Mouse (Mus musculus): ENCODE results near the gene Dnajb1. TPM values are rescaled to one million over a fixed set of nuclear protein-coding genes. Genes with fewer than 3 reads are reported as not detected.

Gene Dnajb1
- polyA plus RNA-seq, 1 experiment from 2014 or later: 58.1 TPM

DNA sequence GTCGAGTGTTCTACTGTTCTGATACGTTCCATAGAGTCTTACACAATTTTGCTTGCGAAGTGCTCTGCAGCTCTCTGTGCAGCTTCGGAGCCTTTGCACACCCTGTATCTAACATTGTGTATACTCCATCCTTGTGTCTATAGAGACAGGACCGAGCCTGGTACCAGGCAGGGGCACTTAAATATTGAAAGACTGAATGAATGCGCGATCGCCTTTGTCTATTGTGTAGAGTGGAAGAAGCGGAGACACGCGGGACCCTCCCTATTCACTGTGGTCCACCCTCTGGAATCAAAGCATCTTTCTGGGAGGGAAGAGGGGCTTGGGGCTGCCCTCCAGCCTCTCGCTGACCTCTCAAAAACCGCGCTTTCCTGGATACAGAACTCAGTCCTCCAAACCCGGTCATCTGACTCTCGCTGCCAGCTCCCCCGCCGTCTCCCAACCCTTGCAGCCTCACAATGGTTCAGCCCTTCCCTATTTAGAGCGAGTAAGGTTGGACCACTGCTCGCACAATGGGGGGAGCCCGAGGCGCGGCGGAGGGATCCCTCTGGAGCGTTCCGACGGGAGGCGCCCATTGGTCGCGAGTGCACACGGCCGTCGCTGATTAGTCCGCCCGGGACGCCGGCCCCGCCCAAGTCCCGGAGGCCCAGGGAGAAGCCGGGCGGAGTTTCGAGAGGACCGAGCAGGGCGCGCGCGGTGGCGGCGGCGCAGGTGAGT, 44.2 kb downstream of the Dnajb1 start, which contains the start of gene Gipc1:
TSS of gene Gipc1 (plus strand) at position 648 of the 714 bp plus-strand sequence.
- H3K27me3 ChIP-seq: no peaks in the 10 kb centered on the region
- no peaks in the 10 kb centered on the region for H3K36me3 ChIP-seq
- WGBS: 4% methylated on average over 46 of the region's 50 CpGs
- no peaks in the 10 kb centered on the region for H3K9me3 ChIP-seq
- H3K9ac ChIP-seq: peak within 1 kb of the TSS; percentile 85
- H3K4me3 ChIP-seq: peak within 1 kb of the TSS; percentile 93
- peaks cover 20% of the 10 kb centered on the region for H3K4me1 ChIP-seq (replicated peaks)
- H3K27ac ChIP-seq (replicated peaks): peak within 1 kb of the TSS; percentile 89
- ATAC-seq (ENCODE audit: low FRiP score, low read depth): peak; percentile 95
- peak within 1 kb of the TSS; percentile 92 for H3K4me2 ChIP-seq

DNA sequence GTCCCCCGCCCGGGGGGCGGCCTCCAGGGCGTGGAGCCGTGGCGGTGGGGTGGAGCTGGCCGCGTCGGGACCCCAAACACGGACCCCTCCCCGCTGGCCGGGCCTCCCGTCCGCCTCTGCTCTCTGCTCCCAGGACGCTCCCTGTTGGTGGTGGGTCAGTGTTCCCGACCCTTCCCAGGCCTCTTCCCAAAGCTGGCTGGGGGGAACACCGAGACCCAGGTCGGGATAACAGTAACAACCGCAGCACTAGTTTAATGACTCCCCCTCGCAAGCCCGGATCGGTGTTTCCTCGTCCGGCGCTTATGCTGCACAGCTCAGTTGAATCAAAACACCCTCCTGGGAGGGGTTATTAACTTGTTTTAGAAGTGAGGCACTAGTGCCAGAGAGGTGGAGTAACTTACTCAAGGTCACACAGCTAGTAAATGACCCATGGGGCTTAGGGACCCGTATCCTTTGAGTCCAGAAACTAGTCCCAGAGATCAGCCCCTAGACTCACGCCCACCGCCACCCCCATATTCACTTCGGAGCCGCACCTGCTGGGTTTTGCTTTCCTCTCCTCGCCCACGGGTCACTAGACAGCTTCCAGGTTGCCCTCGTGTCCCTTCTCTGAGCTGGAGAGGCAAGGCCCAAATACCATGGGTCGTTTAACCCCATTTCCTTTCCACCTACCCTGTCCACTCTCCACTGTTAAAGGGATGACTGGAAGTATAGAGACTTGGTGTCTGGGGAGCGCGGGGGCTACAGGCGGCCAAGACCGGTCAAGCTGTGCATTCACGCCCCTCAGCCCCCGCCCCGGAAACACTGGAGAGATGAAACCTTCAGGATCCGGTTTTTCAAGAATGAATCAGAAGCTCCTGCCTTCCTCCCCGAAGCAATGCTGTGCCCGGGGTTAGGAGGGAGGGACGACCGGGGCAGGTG, 45.0 kb downstream of the Dnajb1 start:
- Histone ChIP-seq H3K27ac (replicated peaks) (peak overlapping the region; percentile 89), H3K4me1 (replicated peaks) (peaks cover 20% of the 10 kb centered on the region), H3K9me3 (no peaks in the 10 kb centered on the region), H3K27me3 (no peaks in the 10 kb centered on the region), H3K9ac (peak overlapping the region; percentile 85), H3K4me2 (peak overlapping the region; percentile 92), H3K36me3 (no peaks in the 10 kb centered on the region), H3K4me3 (peak overlapping the region; percentile 93)
- WGBS: 3% methylated on average over 45 of the region's 46 CpGs
- peak; percentile 52; the same call in 1 of the 2 replicates for ATAC-seq (ENCODE audit: low FRiP score, low read depth)

DNA sequence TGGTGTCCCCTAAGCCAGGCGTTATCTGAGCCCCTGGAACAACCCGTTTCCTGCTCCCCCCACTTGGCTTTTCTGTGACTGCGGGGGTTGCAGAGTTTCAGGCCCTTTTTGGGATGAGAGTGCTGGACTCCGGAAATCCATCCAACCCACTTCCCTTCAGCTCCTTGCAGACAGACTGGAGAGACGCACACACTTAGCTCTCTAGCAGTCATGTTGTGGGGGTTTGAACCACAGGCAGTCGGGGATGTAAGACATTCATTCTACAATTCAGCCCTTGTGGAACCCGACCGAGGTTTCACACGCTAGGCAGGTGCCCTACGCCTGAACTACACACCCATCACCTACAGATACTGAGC, 45.6 kb downstream of the Dnajb1 start:
- H3K4me3 ChIP-seq: peak overlapping the region; percentile 93
- H3K9me3 ChIP-seq: no peaks in the 10 kb centered on the region
- no peak for ATAC-seq (ENCODE audit: low FRiP score, low read depth)
- peak overlapping the region; percentile 92 for H3K4me2 ChIP-seq
- peaks cover 20% of the 10 kb centered on the region for H3K4me1 ChIP-seq (replicated peaks)
- peak overlapping the region; percentile 85 for H3K9ac ChIP-seq
- no peaks in the 10 kb centered on the region for H3K36me3 ChIP-seq
- no peaks in the 10 kb centered on the region for H3K27me3 ChIP-seq
- WGBS: 53% methylated on average over 10 of the region's 10 CpGs
- H3K27ac ChIP-seq (replicated peaks): peak overlapping the region; percentile 89; the same call in 1 of the 2 replicates

DNA sequence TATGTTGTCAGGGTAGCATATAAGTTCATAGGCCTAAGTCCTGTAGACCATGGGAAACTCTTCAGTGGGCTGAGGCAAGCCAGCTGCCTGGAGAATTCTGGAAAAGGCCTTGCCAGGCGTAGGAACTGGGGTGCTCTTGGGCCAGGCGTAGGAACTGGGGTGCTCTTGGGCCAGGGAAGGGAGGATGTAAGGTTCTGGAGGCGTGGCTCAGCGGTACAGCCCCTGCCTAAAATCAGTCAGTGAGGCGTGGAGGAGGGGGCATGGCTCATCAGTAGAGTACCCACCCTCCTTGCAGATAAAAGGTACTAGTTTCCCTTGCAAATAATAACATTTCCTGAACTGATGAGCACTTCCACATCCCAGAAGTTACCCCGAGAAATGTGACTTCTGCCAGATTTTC, 46.7 kb downstream of the Dnajb1 start:
- Histone ChIP-seq H3K4me1 (replicated peaks) (peaks cover 20% of the 10 kb centered on the region), H3K9ac (no peak overlapping the region), H3K4me2 (no peak overlapping the region), H3K27me3 (no peaks in the 10 kb centered on the region), H3K9me3 (no peaks in the 10 kb centered on the region), H3K36me3 (no peaks in the 10 kb centered on the region), H3K27ac (replicated peaks) (no peak overlapping the region), H3K4me3 (no peak overlapping the region)
- ATAC-seq (ENCODE audit: low FRiP score, low read depth): no peak
- 94% methylated on average over 6 of the region's 6 CpGs for WGBS

DNA sequence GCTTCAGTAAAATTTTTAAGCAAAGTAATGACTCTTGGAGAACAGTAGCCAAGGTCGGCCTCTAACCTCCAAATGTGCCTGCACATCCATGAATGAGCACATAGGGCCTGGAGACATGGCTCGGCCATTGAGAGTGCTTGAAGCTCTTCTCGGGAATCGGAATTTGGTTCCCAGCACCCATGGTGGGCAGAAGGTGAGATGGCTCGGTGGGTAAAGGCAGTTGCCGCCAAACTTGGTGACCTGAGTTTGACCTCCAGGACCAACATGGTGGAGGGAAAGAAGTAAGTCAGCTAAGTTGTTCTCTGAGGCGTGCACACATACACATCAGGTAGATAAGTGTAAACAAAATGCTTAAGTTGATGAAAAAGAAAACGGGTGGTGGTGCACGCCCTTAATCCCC, 48.0 kb downstream of the Dnajb1 start:
- Histone ChIP-seq H3K4me1 (replicated peaks) (peaks cover 33% of the 10 kb centered on the region), H3K4me3 (no peak overlapping the region), H3K27ac (replicated peaks) (no peak overlapping the region), H3K4me2 (no peak overlapping the region), H3K36me3 (no peaks in the 10 kb centered on the region), H3K9ac (no peak overlapping the region), H3K9me3 (no peaks in the 10 kb centered on the region), H3K27me3 (no peaks in the 10 kb centered on the region)
- 94% methylated on average over 9 of the region's 9 CpGs for WGBS
- no peak for ATAC-seq (ENCODE audit: low FRiP score, low read depth)

DNA sequence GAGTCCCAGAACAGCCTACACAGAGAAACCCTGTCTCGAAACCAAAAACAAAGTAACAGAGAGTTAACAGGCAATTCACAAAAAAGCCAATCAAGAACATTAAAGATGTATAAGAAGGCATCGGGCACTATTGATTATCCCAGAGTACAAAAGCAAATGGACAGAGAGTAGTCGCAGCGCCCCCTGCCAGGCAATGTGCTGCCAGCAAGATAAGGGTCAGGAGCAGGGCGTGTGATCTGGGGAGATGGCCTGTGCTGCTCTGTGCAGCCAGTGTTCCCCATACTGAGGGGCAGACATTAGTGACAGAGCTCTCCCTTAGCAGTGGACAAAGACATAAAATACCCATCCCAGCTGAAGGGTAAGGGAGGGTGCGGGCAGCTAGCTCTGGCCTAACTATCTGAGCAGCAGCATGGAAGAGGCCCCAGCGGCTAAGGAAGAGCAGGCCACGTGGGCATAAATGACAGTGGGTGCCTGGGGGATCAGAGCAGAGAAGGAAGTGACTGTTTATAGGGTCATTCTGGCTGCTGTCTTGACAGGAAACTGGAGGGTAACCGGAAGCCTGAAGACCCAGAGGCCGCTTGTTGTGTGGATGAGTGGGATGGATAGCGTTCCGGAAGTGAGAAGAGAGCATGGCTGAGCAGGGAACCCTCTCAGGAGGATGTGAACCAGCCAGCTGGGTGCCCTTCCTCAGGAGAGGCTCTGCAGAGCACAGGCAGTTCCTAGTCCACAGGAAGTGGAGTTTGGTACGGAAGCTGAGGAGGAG, 48.7 kb downstream of the Dnajb1 start:
- WGBS: 79% methylated on average over 13 of the region's 13 CpGs
- Histone ChIP-seq H3K27ac (replicated peaks) (no peak overlapping the region), H3K27me3 (no peaks in the 10 kb centered on the region), H3K9ac (no peak overlapping the region), H3K4me3 (no peak overlapping the region), H3K9me3 (no peaks in the 10 kb centered on the region), H3K4me2 (no peak overlapping the region), H3K4me1 (replicated peaks) (peaks cover 36% of the 10 kb centered on the region), H3K36me3 (no peaks in the 10 kb centered on the region)
- ATAC-seq (ENCODE audit: low FRiP score, low read depth): no peak

DNA sequence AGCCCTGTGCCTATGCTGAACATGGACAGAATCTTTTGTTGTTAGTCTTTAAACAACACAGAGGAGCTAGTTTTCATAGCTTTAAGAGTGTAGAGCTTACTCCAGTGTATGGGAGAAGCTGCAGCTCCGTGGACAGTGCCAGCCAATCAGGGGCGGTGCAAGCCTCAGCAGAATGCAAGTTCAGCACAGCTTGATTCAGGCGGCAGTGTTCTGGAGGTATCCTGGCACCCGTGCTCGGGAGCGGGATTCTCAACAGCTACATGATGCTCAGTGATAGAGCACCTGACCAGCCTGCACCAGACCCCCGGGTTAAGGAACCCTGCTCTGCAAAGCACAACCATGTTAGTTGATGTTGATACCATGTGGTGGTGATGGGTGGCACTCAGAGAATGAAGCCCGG, 52.6 kb downstream of the Dnajb1 start:
- 7% methylated on average over 8 of the region's 8 CpGs for WGBS
- Histone ChIP-seq H3K9ac (no peak overlapping the region), H3K27me3 (no peaks in the 10 kb centered on the region), H3K4me1 (replicated peaks) (peaks cover 36% of the 10 kb centered on the region), H3K4me2 (peak overlapping the region; percentile 27; the same call in 1 of the 2 replicates), H3K4me3 (no peak overlapping the region), H3K36me3 (no peaks in the 10 kb centered on the region), H3K9me3 (no peaks in the 10 kb centered on the region), H3K27ac (replicated peaks) (0 out of 2 replicates have a peak overlapping the region, but pooled peaks have one; percentile 35)
- peak; percentile 3; the same call in 1 of the 2 replicates for ATAC-seq (ENCODE audit: low FRiP score, low read depth)

DNA sequence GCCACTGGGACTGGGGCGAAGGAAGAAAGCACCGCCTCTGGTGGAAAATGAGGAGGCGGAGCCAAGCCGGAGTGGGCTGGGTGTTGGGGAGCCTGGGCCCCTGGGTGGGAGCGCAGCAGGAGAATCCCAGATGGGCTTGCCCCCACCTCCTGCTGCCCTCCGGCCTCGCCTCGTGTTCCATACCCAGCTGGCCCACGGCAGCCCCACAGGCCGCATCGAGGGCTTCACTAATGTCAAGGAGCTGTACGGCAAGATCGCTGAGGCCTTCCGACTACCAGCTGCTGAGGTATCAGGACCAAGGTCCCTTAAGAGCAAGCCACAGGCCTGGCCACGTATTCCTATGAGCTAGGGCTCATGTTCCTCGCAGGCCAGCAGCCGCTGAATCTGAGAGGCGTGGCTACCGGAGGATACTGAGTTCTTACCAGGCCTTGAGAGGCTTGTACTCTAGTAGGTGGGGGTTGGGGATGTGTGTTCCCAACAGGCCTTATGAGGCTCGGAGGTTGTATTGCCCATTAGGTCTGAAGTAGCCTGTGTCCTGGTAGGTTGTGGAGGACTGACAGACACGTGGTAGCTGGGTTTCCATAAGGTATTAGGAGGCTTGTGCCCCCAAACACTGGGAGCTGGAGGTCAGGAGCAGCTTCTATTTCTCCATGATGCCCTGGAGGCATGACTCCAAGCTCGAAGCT, 53.1 kb downstream of the Dnajb1 start:
- peak overlapping the region; percentile 27; the same call in 1 of the 2 replicates for H3K4me2 ChIP-seq
- no peak overlapping the region for H3K4me3 ChIP-seq
- H3K4me1 ChIP-seq (replicated peaks): peaks cover 38% of the 10 kb centered on the region
- no peaks in the 10 kb centered on the region for H3K9me3 ChIP-seq
- H3K27ac ChIP-seq (replicated peaks): 0 out of 2 replicates have a peak overlapping the region, but pooled peaks have one; percentile 35
- H3K9ac ChIP-seq: no peak overlapping the region
- no peaks in the 10 kb centered on the region for H3K27me3 ChIP-seq
- peak; percentile 19; the same call in 1 of the 2 replicates for ATAC-seq (ENCODE audit: low FRiP score, low read depth)
- H3K36me3 ChIP-seq: no peaks in the 10 kb centered on the region
- 26% methylated on average over 22 of the region's 22 CpGs for WGBS

Other genes with a start within 250 kb of the Dnajb1 start
- gene Clgn, start 218.3 kb upstream of the Dnajb1 start, polyA plus RNA-seq (2015; fragmentation: Nextera tagmentation; extraction: Ambion mirVana): 14.1 and 14.3 TPM in 2 replicates
- gene Scoc, start 149.8 kb upstream of the Dnajb1 start, polyA plus RNA-seq (2015; fragmentation: Nextera tagmentation; extraction: Ambion mirVana): 268 and 277 TPM in 2 replicates
- 0.04 TPM in 1 of 2 replicates, not detected in the other for gene Olfr370, start 72.4 kb upstream of the Dnajb1 start, polyA plus RNA-seq (2015; fragmentation: Nextera tagmentation; extraction: Ambion mirVana)
- gene Ndufb7, start 41.5 kb upstream of the Dnajb1 start, polyA plus RNA-seq (2015; fragmentation: Nextera tagmentation; extraction: Ambion mirVana): 333 and 340 TPM in 2 replicates
- gene Tecr, start 222 bp upstream of the Dnajb1 start, polyA plus RNA-seq (2015; fragmentation: Nextera tagmentation; extraction: Ambion mirVana): 1,382 and 1,396 TPM in 2 replicates
- 132 and 133 TPM in 2 replicates for gene Gipc1, start 44.5 kb downstream of the Dnajb1 start, polyA plus RNA-seq (2015; fragmentation: Nextera tagmentation; extraction: Ambion mirVana)
- 1.00 and 1.0 TPM in 2 replicates for gene Ptger1, start 58.5 kb downstream of the Dnajb1 start, polyA plus RNA-seq (2015; fragmentation: Nextera tagmentation; extraction: Ambion mirVana)
- gene Pkn1, start 91.0 kb downstream of the Dnajb1 start, polyA plus RNA-seq (2015; fragmentation: Nextera tagmentation; extraction: Ambion mirVana): 27.1 and 30.9 TPM in 2 replicates
- gene Ddx39, start 107.0 kb downstream of the Dnajb1 start, polyA plus RNA-seq (2015; fragmentation: Nextera tagmentation; extraction: Ambion mirVana): 97.5 and 105 TPM in 2 replicates
- 11.0 and 13.4 TPM in 2 replicates for gene Adgre5, start 133.1 kb downstream of the Dnajb1 start, polyA plus RNA-seq (2015; fragmentation: Nextera tagmentation; extraction: Ambion mirVana)

All from hindbrain, embryonic 15.5 days (tissue).